Mouse (Mus musculus) T-helper 2 cell (primary cell): ENCODE results near the gene Palld.

Experiments used
- in situ Hi-C: fragments of 300-600 bp; cut with MboI, MseI; formaldehyde crosslinking; loops from one replicate; pipeline ENCODE4 v1.15.1; 2025; ENCODE audit warnings: high pct_unique_total_duplicates

Palld gene

GRCm38 (mm10) chr8:61868481-61868880, 34.0 kb downstream of the Palld start:
- in situ Hi-C loops, result no loop called here

GRCm38 (mm10) chr8:61866920-61867319, 35.6 kb downstream of the Palld start:
- in situ Hi-C loops, result no loop called here

DNA sequence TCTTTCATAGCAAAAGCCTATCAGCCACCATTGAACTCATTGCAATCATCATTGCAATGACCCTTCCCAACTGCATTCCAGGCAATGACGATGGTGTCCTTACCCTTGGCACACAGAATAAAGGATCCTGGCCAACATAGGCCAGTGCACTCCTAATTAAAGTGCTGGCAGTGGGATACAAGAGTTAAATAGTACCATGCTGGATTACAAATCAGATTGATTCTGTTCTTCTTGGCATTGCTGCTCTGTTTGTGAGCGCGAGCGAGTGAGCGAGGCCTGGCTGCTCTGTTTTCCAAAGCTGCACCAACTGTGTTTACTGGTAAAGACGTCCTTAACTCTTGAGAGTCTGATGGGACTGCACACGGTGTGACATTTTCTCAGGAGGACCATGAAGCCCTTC, 37.1 kb downstream of the Palld start:
- in situ Hi-C loops, result no loop called here

GRCm38 (mm10) chr8:61851270-61851669, 51.2 kb downstream of the Palld start:
- in situ Hi-C loops, result no loop called here

DNA sequence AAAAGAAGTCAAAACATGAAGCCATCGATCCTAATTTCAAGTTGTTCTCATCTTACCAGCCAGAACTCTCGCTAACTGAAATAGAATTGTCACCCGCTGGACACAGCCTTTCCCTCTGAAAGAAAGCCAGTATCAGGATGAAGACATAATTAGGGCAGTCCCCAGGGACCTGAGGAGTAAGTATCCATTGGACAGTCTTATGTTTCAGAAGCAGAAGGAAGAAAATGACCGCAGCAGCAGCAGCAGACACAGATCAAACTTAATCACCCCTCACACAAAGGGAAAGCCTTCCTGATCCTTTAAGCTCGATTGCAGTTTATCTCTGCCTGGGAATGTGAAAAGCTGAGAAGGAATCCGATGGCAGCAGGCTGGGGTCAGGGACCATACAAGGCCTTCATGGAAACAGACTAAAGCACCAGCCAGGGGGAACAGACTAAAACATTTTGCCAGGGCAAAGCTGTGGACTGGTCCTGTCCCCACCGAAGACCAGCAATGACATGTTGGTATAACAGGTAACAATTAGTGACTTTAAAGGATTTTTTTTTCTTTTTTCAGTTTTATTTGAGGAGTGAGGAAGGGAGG, 53.8 kb downstream of the Palld start:
- in situ Hi-C loops, result no loop called here

DNA sequence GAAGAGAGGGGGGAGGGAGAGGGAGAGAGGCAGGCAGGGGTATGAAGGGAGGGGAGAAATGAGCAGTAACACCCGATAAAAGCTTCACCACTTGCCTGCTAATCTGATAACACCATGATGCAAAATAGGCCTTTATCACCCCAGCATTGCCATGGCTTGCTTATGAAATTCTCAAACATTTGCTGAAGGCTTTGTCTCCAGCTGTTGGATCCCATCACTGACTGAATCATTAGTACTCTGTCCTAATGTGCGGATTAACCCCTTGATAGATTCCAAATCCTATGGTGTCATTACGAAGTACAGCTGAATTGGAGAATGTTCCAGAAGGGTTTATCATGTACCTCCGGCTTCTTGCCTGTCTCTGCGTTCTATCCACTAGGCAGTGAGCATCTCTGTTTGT, 55.0 kb downstream of the Palld start:
- in situ Hi-C loops, result no loop called here

GRCm38 (mm10) chr8:61844992-61845391, 57.5 kb downstream of the Palld start:
- in situ Hi-C loops, result no loop called here

DNA sequence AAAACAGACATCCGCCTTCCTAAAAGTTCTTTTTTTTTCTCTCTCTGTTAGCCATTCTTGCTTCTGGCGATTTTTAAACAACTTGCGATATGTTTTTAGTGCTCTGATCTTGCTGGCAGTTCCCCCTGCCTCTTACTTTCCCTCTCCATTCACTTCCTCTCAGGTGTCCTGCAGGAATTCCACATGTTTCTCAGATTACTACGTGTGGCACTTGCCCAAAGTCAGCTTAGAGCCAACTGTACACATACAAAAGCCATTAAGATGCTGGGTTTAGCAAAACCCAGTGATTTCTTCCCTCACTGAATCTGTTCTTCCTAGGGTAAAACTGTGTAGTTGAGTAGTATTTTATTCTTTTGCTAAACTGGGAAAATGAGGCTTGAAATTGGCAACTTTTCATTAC, 57.9 kb downstream of the Palld start:
- in situ Hi-C loops, result no loop called here

- in situ Hi-C loops, result no loop called here
Observed at GRCm38 (mm10) chr8:61843776-61844175, 58.7 kb downstream of the Palld start.

DNA sequence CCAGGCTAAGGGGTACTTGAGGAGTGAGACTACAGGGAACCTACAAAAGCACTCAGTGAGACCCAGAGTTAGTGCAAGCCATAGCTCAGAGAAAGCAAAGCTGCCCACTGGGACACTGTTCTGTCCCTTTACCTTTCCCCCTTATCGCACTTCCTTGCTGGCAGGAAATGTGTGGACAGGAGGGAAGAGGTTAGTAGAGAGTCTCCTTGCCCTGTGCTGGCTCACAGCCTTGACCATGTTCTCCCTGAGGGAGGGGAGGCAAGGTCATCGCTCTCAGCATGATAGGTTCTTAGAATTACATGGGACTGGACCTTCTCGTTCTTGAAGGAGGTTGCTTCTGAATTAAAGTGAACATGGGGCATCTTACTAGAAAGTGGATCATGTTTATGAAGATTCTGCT, 69.3 kb downstream of the Palld start:
- in situ Hi-C loops, result no loop called here

GRCm38 (mm10) chr8:61831944-61832343, 70.5 kb downstream of the Palld start:
- in situ Hi-C loops, result no loop called here

DNA sequence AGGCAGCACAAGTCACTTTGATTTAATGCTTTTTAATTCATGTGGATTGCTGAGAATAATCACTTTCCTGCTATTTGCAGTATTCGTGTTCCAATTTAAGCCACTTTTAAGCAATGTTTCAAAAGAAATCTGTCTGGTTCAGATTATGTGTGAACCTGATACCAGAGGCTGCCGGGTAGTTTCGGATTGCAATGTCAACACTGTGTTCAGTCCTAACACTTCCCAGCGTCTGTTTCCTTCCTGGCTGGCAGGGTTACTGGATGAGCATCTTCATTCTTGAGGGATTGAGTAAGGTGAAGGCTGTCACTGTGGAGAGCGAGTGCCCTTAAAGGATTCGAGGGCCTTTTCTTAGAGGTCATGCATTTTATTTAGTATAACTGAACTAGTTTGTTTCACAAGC, 71.7 kb downstream of the Palld start:
- in situ Hi-C loops, result no loop called here

DNA sequence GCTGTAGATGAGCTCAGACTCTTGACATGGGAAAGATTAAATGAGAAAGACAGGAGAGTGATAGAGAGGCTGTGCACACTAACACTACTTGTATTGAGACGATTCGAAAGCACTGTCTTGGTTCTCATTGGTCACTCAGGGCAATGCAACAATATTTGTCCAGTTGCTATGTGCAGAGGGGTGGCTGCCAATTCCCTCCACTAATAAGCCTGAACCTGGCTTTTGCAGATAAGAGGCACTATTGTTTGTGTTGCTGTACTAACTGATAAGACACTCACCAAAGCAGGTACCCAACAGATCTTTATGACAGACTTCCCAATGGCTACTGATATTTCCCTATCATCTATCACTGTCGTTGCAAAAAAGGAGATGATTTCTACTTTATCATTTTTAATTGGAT, 77.9 kb downstream of the Palld start:
- in situ Hi-C loops, result no loop called here

GRCm38 (mm10) chr8:61823157-61823556, 79.3 kb downstream of the Palld start:
- in situ Hi-C loops, result no loop called here

- in situ Hi-C loops, result no loop called here
Observed at GRCm38 (mm10) chr8:61803764-61804163, 98.7 kb downstream of the Palld start.

GRCm38 (mm10) chr8:61802840-61803239, 99.7 kb downstream of the Palld start:
- in situ Hi-C loops, result no loop called here

- in situ Hi-C loops, result no loop called here
Observed at GRCm38 (mm10) chr8:61797391-61797947, 105.0 kb downstream of the Palld start.

DNA sequence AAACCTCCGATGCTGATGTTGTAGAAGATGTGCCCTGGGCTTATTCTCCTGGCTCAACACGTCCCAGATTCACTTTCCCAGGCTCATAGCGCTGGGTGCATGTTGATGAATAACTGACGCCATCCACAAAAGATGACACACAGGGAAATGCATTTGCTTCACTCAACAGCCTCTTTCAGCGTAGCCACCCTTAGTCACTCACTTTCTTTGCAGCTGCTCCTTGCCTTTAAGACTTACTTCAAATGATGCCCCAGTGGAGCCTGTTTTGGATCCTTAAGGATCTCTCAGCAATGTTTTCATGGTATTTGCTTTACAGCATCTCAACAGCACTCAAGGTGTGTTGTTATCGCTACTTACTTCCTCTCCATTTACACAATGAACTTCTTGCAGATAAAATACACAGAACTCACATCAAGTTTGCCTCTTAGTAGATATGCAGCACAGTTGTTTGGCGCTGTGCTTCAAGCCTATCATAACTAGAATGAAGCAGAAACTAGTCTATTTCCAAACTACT, 105.9 kb downstream of the Palld start:
- in situ Hi-C loops, result no loop called here

- in situ Hi-C loops, result no loop called here
Observed at GRCm38 (mm10) chr8:61789946-61790345, 112.5 kb downstream of the Palld start.

GRCm38 (mm10) chr8:61789289-61789688, 113.2 kb downstream of the Palld start:
- in situ Hi-C loops, result no loop called here

DNA sequence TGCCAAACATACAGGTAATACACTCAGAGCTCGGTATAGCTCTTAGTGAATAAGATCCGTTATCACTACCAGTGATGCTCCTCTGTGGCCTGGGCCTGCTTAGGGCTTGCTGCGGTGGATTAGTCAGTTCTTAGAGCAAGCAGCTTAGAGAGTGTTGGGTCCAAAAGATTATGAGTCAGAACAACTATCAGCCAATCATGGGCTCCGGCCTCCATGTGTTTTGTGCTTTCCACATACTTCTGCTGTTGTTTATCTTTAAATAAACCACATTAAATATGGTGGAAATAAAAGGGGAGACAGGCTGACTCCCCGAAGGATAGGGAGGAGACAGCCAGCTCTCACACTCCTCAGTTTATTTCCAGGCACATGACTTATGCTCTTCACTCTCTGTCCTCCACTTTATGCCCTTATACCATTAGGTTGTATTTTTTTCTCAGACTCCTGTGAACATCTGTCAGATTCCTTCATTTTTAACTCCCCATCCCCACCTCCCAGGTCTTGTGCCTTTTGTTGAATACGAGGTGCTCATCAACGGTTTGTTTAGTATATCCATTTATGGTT, 119.5 kb downstream of the Palld start:
- in situ Hi-C loops, result no loop called here

DNA sequence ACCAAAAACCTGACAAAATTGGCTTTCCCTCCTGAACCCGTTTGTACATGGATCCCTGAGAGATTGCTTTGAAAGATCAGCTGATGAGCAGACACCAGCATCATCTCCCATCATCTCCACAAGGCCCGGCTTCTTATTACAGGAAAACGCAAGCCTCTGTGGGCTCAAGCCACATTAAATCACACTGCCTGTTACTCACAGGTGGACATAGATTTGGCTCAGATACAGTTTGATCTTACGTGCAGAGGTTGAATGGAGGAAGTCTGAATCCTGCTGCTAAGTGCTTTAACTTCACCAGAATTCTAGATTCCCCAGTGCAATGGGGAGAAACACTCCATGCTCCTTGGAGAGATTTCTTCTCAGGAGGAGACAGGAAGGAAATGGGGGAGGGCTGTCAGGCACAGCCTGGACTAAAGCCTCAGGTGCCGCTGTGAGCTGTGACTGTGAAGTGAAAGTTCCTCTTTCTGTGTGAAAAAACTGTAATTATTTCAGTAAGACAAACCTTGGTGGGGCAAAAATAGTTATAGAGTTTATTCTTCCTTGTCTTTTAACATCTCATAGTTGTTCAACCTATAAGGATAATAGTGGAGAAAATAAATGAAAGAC, 121.7 kb downstream of the Palld start:
- in situ Hi-C loops, result no loop called here

DNA sequence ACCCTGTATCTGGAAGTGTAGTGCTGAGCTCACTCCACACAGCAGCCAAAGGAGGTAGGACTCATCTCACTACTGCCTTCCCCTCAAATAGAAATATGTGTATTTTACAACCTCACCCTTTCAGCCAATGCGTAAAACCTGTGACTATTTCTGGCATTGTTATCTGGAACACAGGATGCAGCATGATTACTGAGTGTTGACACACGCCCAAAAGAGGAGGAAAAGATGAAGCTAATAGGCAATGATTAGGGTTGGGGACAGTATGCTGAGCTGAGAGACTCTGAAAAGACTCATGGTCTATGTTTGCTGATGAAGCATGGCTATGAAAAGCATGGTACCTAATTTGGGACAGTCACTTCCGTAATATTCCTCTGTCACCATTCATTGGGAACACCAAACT, 124.3 kb downstream of the Palld start:
- in situ Hi-C loops, result no loop called here
